Mouse (Mus musculus): Measurements from ENCODE around the gene Dimt1. TPM values are rescaled to one million over a fixed set of nuclear protein-coding genes. Genes with fewer than 3 reads are reported as not detected.
"Not testable (repeated sequence)": the region's sequence is repeated elsewhere in the genome, so short reads cannot be mapped to it uniquely, and the experiment has no call there.

Dimt1 gene
- total RNA-seq (2021) = 10 to 100 TPM; 12.6 to 15.4 TPM
- 4.6 TPM in 2 replicates for polyA plus RNA-seq (2012; rRNA removed)
- long read RNA-seq, transcript Dimt1-201 (12 exons, 2,051 nt) = major isoform, 6 of 6 reads
- long read RNA-seq, partial matches to known transcripts = 0 of 6 reads
- long read RNA-seq, other reads (novel, unspliced or antisense) = 0 of 6 reads

DNA sequence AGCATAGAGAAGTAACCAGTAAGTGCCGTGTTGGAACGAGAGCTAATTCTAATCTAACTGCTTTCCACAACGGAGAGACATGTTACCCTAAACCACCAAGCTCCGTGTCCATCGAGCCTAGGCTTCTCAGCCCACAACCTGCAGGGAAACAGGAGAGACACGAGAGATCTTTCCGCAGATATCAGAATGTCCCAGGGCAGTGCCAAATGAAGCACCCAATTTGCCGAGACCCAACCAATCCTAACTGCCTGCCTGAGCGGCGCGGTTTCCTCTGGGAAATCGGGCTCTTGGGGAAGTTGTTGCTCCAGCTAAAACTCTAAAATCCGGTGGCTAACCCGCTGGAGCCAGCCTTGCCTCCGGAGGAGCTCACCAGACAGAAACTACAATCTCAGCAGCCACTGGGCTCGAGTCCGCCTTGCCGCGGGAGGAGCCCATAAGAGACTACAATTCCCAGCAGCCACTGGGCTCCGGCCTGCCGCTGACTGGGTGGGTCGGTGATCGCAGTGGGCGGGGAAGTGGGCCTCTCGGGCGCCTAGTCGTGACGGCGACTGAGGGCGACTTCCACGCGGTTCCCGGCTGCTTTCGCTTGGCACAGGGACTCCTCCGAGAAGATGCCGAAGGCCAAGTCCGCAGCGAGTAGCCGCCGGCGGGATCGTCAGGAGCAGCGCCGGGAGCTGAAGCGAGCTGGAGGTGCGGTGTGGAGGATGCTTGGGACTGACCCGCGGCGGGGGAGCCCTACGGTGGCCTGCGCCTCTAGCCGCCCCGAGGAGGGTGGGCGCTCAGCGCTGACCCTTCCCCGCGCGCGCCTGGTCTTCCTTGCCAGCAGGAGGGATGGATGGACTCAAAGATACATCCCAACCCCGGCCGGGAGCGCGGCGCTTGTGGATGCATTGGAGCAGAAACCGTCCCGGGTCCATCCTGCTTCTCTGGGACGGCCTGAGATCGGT, at the start of gene Dimt1:
Gene Dimt1 (plus strand): TSS at position 534 of the 947 bp plus-strand sequence.
- peak; percentile 98 for DNase-seq

DNA sequence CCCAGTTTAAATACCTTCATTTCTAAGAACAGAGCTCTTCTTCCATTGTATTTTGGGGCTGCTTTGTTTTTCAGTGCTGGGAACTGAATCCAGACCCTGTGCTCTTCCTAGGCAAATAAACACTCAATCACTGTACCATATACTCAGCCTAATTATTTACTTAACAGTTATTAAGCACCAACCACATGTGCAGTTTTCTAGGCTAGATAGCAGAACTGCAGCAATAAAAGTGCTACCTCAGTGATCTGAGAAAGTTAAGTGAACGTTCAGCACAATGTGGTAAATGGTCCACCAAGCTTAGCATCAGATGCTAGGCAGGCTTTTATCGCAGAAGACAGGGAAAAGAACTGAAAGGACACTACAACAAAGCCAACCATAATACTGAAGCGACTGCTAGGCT, 42.3 kb upstream of the Dimt1 start:
- no peak for DNase-seq

DNA sequence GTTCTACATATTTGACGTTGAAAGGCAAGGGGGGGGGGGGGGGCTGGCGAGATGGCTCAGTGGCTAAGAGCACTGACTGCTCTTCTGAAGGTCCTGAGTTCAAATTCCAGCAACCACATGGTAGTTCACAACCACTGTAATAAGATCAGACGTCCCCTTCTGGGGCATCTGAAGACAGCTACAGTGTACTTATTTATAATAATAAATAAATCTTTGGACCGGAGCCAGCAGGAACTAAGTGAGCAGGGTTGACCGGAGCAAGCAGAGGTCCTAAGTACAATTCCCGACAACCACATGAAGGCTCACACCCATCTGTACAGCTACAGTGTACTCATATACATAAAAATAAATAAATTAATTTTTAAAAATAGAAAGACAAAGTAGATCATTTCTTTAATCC, 41.8 kb upstream of the Dimt1 start:
- not testable (repeated sequence) for DNase-seq

- DNase-seq = no peak
These were observed 39.7 kb upstream of the Dimt1 start for GRCm38 (mm10) chr13:106907273-106907672.

GRCm38 (mm10) chr13:106910096-106910495, 36.8 kb upstream of the Dimt1 start:
- DNase-seq = peak; percentile 53

GRCm38 (mm10) chr13:106913125-106913736, 33.7 kb upstream of the Dimt1 start:
- DNase-seq = no peak

DNA sequence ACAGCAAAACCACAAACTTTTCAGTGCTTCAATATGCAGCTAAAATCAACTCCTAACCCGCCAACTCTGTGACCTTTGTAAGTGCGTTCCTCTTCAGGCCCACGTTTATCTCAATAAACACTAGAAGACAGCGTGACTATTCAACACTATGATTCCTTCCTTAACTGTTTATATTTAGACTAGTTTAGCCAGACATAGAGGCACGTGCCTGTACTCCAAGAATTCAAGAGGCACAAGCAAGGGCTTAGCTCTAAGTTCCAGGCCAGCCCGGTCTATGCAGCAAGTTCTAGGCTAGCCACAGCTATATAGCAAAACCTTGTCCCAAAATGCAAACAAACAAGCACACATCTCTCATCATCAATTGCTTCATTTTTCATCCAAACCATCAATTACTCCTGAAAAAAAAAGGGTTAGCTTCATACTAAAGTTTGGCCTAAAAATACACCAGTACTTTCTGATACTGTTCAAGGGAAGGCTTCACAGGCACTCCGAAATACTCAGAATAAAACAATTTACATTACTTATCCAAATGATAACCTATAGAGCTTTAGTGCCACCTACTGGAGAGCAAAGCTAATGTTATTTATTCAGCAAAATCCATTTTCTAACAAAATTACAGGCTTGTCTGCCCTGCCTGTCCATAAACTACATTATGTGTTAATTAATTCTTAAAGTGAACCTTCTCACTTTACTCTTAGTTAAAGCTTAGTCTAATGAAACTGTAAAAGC, 28.4 kb upstream of the Dimt1 start:
- DNase-seq = no peak

GRCm38 (mm10) chr13:106925921-106926320, 21.0 kb upstream of the Dimt1 start:
- DNase-seq = not testable (repeated sequence)

DNA sequence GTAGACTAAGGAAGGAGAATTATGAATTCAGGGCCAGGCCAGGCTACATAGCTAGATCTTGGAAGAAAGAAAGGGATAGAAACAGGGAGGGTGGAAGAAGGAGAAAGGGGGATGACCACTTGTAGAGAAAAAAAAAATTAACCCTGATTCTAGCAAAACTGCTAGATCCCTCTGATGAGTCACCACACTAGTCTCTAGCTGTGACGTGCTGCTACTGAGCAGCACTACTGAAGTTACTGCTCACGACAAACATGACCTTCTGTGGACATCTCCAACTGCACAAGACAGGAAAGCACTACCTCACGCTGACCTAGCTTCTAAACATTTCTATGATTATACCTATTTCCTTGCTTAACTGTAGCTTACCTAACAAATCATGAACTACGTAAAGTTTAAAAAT, 18.6 kb upstream of the Dimt1 start:
- peak; percentile 24 for DNase-seq

- peak; percentile 53 for DNase-seq
These were observed 17.7 kb upstream of the Dimt1 start for GRCm38 (mm10) chr13:106929201-106929600.

DNA sequence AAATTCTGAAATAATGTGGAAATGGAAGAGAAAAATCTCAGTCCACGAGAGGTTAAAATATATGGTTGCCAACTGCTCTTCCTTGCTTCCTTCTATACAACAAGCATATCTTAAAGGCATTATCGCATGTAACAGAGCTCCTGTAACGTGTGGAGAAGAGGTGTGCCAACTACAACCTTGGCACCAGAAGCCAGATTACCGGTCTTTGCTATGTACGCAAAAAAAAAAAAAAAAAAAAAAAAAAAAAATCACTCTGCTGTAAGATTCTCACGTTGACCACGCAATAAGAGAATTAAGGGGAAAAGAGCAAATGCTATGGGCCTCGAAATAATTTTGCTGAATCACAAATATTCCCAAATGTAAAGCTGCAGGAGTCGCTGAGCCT, 11.1 kb upstream of the Dimt1 start:
- no peak for DNase-seq

DNA sequence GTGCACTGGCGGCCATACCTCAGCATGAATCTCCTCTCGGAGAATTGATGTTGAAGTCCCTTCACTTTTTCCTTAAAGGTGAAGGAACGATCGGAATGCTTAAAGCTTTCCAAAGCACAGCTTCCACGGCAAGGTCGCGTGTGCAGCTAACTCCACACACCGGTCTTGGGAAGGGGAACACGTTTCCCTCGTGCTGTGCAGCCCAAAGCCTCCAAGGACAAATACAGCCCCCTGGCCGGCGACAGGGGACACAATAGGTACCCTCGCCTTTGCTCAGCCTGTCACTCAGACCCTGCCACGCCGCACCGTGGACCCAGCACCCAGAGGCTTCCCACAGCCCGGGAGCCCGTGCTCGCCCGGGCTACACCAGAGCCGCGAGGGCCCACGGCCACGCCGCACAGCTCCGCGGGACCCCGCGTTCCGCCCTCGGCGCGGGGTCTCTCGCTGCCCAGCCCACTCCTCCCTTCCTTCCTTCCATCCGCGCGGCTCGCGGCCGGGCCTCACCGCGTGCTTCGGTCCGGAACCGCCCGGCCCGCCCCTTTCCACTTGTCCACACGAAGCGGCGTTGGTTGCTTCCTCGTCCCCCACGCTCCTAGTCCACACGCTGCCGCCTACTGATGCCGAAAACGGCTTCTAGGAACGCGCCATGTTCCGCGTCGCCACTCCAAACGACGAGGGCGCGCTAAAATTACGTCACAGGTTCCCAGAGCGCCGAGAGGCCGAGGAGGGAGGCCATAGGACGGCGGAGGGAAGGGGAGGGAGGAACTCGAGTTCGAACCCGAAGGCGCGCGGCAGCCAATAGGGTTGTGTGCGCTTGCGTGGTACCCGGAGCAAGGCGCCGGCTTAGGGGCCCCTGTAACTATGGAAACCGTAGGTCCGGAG, 10.4 kb upstream of the Dimt1 start, which contains the start of gene Ipo11:
Gene Ipo11 (minus strand): TSS at position 703 of the 882 bp plus-strand sequence.
- peak; percentile 93 for DNase-seq

- no peak for DNase-seq
These were observed 9.8 kb upstream of the Dimt1 start for GRCm38 (mm10) chr13:106937138-106937472.

DNA sequence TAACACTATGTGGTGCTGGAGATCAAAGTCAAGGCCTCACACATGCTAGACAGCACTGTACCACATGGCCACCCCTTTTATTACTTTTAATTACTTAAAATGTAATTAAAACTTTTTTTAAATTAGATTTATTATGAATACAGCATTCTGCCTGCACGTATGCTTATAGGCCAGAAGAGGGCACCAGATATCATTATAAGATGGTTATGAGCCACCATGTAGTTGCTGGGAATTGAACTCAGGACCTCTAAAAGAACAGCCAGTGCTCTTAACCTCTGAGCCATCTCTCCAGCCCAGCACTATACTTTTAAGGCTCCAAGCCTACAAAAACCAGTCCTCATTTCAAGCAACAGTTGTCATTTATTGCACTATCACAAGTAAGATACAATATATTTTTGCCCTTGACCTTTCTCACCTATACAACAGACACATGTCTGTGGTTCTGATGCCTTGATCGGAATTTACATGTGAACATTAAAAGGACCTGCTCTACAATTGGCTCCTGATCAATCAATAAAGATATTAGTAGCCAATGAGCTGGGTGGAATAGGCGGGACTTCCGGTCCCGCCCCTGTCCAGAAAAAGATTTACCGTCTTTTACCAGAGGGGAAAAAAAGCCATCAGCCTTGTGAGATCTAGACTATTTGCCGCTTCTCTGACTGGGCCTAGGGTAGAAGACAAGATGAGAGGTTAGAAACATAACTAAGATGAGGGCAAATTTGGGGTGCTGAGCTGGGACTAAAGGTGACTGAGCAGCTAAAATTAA, 5.5 kb upstream of the Dimt1 start:
- no peak for DNase-seq

DNA sequence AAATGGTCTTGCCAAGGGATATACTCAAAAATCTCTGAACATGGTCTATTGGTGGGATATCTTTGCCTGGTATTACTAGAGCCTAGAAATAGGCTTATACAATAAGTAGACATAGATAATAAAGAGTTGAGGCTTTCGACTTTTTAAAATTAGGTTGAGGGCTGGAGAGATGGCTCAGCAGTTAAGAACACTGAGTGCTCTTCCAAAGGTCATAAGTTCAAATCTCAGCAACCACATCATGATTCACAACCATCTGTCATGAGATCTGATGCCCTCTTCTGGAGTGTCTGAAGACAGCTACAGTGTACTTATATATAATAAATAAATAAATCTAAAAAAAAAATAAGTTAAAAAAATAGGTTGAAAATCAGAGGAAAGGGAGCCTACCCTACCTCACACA, 4.2 kb upstream of the Dimt1 start:
- DNase-seq = no peak

DNA sequence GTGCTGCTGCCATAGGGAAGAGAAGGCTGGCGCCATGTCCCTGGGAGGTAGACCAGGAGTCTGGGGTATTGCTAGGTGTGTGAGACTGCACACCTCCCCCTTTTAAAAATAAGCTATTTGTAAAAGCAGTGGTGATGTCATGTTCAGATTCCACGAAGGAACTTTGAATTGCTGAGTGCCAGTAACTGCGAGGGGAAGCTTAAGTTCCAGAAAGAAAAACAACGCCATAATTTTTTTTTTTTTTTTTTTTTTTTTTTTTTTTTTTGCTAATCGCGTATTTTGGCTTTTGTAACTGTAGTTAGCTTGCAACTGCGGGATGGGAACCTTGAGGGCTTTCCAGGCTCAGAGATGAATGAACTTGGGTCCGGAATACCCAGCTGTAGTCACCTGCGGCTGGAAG, 1.4 kb upstream of the Dimt1 start:
- no peak for DNase-seq

DNA sequence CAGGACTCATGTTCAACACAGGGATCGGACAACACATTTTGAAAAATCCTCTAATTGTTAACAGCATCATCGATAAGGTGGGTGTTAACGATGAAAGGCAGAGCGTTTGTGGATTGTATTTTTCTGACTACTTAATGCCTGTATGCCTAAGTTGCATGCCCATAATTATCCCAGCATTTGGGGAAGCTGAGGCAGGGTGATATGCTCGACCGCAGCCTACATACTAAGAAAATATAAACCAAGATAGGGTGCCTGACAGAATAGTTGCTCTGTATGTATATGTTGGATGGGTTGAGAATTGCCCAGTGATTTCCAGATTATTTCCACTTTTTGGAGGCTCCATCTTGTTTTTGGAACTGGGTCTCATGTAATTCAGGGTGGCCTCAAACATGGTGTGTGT, 656 bp downstream of the Dimt1 start:
- no peak for DNase-seq

- DNase-seq = no peak
These were observed 8.0 kb downstream of the Dimt1 start for GRCm38 (mm10) chr13:106954880-106955279.

DNA sequence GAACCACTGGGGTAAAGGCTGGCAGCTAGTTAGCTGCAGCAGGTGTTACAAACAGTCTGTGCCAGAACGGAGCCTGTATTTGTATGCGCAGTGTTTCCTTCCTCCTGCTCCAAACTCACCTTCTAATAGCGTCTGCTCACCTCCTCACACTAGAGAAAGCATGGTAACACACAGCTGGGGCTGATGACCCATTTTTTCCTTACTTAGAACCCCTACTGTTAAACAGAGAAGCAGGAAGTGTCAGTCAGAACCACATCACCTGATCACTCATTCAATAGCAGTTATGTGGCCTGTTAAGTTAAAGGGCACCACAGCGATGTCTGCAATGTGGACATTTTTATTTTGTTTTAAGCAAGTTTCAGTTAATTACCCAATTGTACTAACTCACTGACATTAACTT, 10.6 kb downstream of the Dimt1 start:
- DNase-seq = no peak

- no peak for DNase-seq
These were observed 11.4 kb downstream of the Dimt1 start for GRCm38 (mm10) chr13:106958286-106958685.

DNA sequence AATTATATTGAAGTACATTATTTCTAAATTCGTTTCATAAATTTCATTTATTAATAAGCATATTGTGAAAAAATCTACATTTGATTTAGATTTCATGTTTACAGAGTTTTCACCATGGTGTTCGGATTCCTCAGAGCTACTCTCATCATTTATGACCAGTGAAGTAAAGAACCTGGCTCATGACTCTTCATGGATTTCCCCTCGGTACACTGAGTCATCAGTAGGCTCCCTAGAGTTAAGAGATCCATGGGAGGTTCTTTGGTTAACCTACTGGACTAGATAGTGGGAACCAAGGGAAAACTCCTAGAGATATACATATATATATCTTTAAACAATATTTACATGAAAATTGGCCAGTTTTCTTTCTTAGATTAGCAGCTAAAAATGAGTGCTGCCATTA, 13.6 kb downstream of the Dimt1 start:
- no peak for DNase-seq
